In the genomic region with DNA sequence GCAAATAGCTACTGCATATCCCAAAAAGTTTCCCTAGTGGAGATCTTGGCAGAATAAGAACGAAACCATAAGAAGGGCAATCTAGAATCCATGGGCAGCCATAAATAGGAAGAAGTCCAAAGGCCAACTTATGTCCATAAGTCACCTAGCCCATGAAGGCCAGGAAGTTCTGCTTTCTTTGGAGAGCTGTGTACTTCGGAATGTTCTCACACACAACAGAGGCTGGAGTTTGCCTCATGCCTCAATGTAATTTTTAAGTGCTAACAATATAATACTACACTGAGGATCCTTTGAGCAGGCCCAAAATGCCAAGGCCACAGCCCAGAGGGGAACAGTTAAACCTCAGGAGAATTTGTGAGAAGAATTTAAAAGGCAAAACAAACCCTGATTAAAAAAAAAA, we compare ENCODE assay signal across 16 mouse cellular contexts.
"Had no signal": no experiment of that assay in that cellular context is flagged by ENCODE, and none has a peak within 500 bp of the region (broad histone marks: within the 10 kb centered on the region; RNA-seq: fewer than 3 reads in every experiment).

No protein-coding gene starts in this region.

- H3K9ac ChIP-seq: neural tube, embryonic 12.5 days; neural tube, embryonic 13.5 days; stomach, embryonic 15.5 days had no signal

- H3K9me3 ChIP-seq: neural tube, embryonic 12.5 days; neural tube, embryonic 13.5 days; stomach, embryonic 15.5 days had no signal

- DNase-seq: retina, postnatal 1 day; right cerebral cortex, adult 18-20 months; right cerebral cortex, postnatal 14 days; right cerebral cortex, postnatal 25 days; right cerebral cortex, postnatal 4 days; spleen, adult 18-20 months; thymus, adult 18-20 months; thymus, adult 2 months; thymus, postnatal 14 days; thymus, postnatal 25 days; thymus, postnatal 36 days; thymus, postnatal 4 days had no signal

- H3K27me3 ChIP-seq: neural tube, embryonic 12.5 days; neural tube, embryonic 13.5 days; stomach, embryonic 15.5 days had no signal

- H3K4me1 ChIP-seq: neural tube, embryonic 13.5 days; stomach, embryonic 15.5 days had no signal

- H3K4me2 ChIP-seq: neural tube, embryonic 12.5 days; neural tube, embryonic 13.5 days; stomach, embryonic 15.5 days had no signal

- H3K36me3 ChIP-seq: neural tube, embryonic 12.5 days; neural tube, embryonic 13.5 days; stomach, embryonic 15.5 days had no signal

- H3K4me3 ChIP-seq: neural tube, embryonic 12.5 days; neural tube, embryonic 13.5 days; stomach, embryonic 15.5 days had no signal

- H3K27ac ChIP-seq: neural tube, embryonic 12.5 days; stomach, embryonic 15.5 days; stomach, postnatal 0 days had no signal
